Mouse (Mus musculus): Measurements from ENCODE around the gene Dnaaf2.
"Not testable (repeated sequence)": the region's sequence is repeated elsewhere in the genome, so short reads cannot be mapped to it uniquely, and the experiment has no call there.

Dnaaf2 gene

GRCm38 (mm10) chr12:69163586-69163985, 34.6 kb downstream of the Dnaaf2 start:
- DNase-seq: not testable (repeated sequence)

- DNase-seq: not testable (repeated sequence)
Measured at GRCm38 (mm10) chr12:69160677-69161076, 37.6 kb downstream of the Dnaaf2 start.

DNA sequence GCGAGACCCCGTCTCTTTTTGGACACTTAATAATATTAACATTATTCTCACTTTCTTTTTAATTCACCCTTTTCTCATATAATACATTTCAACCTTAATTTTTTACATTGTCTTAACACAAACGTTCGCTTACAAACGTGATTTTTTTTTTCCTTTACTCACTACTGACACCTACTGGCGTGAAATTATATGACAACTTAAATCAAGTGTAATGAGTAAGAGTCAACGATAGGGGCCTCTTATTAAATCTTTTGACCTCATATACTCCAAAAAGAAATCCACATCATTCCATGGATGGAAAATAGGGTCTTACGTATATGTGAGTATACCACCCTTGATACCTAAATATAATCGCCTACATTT, 38.7 kb downstream of the Dnaaf2 start:
- no peak for DNase-seq

GRCm38 (mm10) chr12:69158765-69159577, 39.3 kb downstream of the Dnaaf2 start, which contains the start of gene Rps29:
Gene Rps29, minus strand, starts transcription at chr12:69159186.
- DNase-seq: peak; percentile 96

DNA sequence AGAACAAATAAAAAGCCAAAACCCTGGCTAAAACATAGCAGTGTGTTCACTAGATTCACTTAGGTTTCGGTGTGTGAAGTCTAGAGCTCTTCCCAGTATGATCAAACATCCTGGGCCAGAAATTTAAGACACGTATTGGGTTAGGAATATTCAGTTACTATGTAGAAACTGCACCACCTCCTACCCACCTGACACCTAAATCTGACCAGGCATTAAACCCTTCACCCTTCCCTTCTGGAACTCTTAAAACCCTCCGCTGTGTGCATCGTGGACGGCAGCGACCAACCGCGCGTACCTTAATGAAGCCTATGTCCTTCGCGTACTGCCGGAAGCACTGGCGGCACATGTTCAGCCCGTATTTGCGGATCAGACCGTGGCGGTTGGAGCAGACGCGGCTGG, 39.9 kb downstream of the Dnaaf2 start:
- no peak for DNase-seq

DNA sequence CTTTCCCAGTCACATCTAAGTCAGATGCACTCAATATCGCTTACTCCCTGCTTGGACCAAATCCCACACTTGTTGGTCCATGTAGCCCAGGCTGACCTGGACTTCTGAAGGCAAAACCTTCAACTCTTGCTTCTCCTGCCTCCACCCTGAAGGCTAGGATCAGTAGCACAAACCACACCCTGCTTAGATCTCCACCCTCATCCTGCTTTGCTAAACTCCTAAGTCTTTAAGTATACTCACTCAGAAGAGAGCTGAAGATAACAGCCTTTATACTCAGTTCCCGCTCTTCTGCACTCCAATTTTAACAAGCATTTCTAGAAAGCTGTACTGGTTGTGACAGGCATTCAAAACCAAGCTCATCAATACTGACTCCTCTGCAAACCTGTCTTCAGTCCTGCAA, 41.1 kb downstream of the Dnaaf2 start:
- DNase-seq: no peak

- DNase-seq: no peak
Measured at GRCm38 (mm10) chr12:69156436-69156835, 41.8 kb downstream of the Dnaaf2 start.

DNA sequence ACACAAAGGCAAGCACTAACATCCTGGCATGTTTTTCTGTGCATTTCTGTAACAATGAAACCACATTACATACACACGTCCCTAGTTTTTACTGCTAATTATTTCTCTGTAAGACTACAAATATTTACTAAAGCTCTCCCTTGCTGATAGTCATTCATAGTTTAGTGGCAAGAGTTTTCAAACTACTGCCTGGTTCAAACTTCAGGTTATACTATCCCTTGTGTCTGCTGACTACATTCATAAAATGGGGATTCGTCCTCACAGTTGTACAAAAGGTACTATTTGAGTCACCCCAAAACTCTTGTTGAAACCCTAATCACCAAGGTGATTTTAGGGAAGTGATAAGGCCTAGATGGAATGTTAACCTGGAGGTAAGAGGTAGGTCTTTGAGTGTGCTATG, 42.3 kb downstream of the Dnaaf2 start:
- DNase-seq: no peak

DNA sequence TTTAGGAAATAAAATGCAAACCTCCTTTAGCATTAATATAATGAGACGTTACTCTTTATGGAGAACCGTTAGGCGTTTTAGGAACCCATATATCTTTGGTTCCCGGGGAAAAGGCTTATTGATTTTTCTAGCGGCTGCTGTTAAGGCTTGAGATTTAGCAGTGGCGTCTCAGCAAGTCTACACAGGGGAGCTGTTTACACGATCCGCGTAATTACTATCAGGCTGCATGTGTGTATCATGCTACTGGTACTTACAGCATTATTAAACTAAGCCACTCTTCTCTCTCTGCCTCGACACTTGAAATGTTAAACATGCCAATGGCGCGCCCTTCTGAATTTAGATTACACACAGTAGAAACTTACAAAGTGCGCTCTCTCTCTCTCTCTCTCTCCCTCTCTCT, 48.2 kb downstream of the Dnaaf2 start:
- DNase-seq: no peak

DNA sequence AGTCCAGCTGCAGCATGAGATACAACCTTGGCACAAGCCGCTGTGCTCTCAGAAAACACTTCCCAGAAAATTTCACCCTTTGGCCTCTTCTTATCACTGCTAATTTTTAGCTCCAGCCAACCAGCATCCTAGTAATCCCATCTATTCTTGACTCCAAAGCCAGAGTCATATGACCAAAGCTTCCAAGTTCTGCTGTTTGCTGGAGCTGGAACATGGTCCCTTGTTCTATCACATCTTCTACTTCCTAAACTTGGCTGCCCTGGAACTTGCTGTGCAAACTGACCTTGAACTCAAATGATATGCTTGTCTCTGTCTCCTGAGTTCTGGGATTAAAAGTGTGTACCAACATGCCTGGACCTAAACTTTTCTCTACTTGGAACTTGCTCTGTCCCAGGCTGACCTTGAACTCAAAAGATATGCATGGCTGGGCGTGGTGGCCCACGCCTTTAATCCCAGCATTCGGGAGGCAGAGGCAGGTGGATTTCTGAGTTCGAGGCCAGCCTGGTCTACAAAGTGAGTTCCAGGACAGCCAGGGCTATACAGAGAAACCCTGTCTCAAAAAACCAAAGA, 51.0 kb downstream of the Dnaaf2 start:
- DNase-seq: no peak

DNA sequence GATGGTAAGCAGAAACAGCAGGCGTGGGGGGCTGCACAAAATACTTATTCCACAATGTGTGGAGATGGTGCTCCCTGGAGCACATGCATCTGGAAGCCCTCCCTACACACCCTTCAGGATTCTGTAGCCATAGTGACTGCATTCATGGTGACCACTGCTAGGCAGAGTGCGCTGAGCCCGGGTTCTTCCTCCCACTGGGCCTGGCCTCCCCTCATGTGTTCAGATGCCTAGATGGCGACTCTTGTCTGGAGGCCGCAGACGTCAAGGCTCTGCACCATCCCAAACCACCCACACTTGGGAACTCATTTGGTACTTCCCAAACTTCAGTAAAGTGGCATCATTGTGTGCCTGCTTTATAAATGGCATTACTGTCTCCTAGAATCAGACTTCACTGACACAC, 54.8 kb downstream of the Dnaaf2 start:
- no peak for DNase-seq

DNA sequence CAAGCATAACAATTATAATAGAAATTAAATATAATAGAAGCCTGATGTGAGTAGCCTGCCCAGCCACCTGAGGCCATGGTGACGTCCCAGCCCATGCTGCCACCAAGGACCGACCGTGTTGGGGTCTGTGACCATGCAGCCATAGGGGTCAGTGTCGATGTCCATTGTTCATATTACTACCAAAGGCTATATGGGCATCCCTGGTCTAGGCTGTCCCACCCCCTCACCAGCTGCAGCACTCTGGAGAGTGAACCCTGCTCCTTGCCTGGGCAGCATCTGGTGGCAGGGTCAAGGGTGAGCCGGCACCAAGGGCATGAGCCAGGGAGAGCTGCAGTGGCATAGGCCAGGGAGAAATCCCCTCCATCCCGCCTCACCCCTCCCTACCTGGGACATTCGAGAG, 58.4 kb downstream of the Dnaaf2 start:
- DNase-seq: no peak

DNA sequence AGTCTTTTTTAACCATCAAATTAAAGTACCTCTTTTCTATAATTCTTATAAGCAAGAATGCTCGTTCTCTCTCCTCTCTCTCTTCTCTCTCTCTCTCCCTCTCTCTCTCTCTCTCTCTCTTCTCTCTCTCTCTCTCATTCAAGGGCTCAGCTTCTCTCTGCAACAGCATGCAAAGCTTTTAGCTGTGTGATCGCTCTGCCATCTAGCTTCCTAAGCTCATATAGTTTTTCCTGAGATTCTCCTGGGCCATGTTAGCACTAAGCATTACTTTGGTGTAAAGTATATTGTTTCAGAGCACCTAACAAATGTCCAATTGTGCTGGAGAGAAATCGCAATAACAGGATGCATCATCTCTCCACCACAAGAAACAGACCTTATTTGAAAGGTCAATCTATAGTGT, 59.0 kb downstream of the Dnaaf2 start:
- no peak for DNase-seq

Measured in thymus, postnatal 14 days (tissue).